Mouse (Mus musculus): ENCODE results near the gene Ddr1. TPM values are rescaled to one million over a fixed set of nuclear protein-coding genes. Genes with fewer than 3 reads are reported as not detected.
A peak's percentile ranks its signal among the peaks of the same experiment; 100 is the strongest.

Gene Ddr1
- polyA plus RNA-seq, 1 experiment from 2014 or later: 153 TPM

- 87% methylated on average over 13 of the region's 13 CpGs for WGBS
- no peak overlapping the region for H3K4me2 ChIP-seq
- no peak for ATAC-seq
- H3K27ac ChIP-seq: no peak overlapping the region; the same call in 1 of the 2 replicates
- H3K27me3 ChIP-seq: no peaks in the 10 kb centered on the region
- H3K9me3 ChIP-seq (replicated peaks): no peaks in the 10 kb centered on the region
- H3K36me3 ChIP-seq (ENCODE audit: poor library complexity, severe bottlenecking): peaks cover 77% of the 10 kb centered on the region
- H3K9ac ChIP-seq: no peak overlapping the region
- H3K4me1 ChIP-seq: peaks cover 12% of the 10 kb centered on the region; the same call in 1 of the 2 replicates
- no peak overlapping the region for H3K4me3 ChIP-seq
Observed at GRCm38 (mm10) chr17:35681986-35682385, 22.4 kb downstream of the Ddr1 start.

- no peak for ATAC-seq
- Histone ChIP-seq H3K9me3 (replicated peaks) (no peaks in the 10 kb centered on the region), H3K36me3 (ENCODE audit: poor library complexity, severe bottlenecking) (peaks cover 63% of the 10 kb centered on the region), H3K4me2 (no peak overlapping the region), H3K4me1 (peaks cover 5% of the 10 kb centered on the region; the same call in 1 of the 2 replicates), H3K9ac (no peak overlapping the region), H3K4me3 (no peak overlapping the region), H3K27me3 (no peaks in the 10 kb centered on the region), H3K27ac (no peak overlapping the region)
- 62% methylated on average over 6 of the region's 6 CpGs for WGBS
Observed at GRCm38 (mm10) chr17:35680591-35680990, 23.8 kb downstream of the Ddr1 start.

GRCm38 (mm10) chr17:35673416-35674035 lies 30.9 kb downstream of the Ddr1 start, which contains the start of gene Gtf2h4:
TSS of gene Gtf2h4 (minus strand) at chr17:35673739.
- Histone ChIP-seq H3K9ac (peak within 1 kb of the TSS; percentile 82), H3K36me3 (ENCODE audit: poor library complexity, severe bottlenecking) (peaks cover 16% of the 10 kb centered on the region; the same call in 1 of the 2 replicates), H3K4me1 (peaks cover 9% of the 10 kb centered on the region), H3K27me3 (no peaks in the 10 kb centered on the region), H3K27ac (0 out of 2 replicates have a peak within 1 kb of the TSS, but pooled peaks have one; percentile 35), H3K4me3 (peak within 1 kb of the TSS; percentile 66), H3K9me3 (replicated peaks) (no peaks in the 10 kb centered on the region), H3K4me2 (peak within 1 kb of the TSS; percentile 79)
- WGBS: 2% methylated on average over 23 of the region's 23 CpGs
- ATAC-seq: peak; percentile 99

- Histone ChIP-seq H3K27me3 (no peaks in the 10 kb centered on the region), H3K4me3 (peak overlapping the region; percentile 66; the same call in 1 of the 2 replicates), H3K36me3 (ENCODE audit: poor library complexity, severe bottlenecking) (peaks cover 16% of the 10 kb centered on the region; the same call in 1 of the 2 replicates), H3K4me1 (peaks cover 16% of the 10 kb centered on the region), H3K4me2 (peak overlapping the region; percentile 79), H3K27ac (no peak overlapping the region), H3K9me3 (replicated peaks) (no peaks in the 10 kb centered on the region), H3K9ac (no peak overlapping the region)
- WGBS: 93% methylated on average over 6 of the region's 6 CpGs
- ATAC-seq: no peak
Observed at GRCm38 (mm10) chr17:35672527-35672926, 31.9 kb downstream of the Ddr1 start.

GRCm38 (mm10) chr17:35671846-35672245 lies 32.6 kb downstream of the Ddr1 start:
- peaks cover 18% of the 10 kb centered on the region for H3K4me1 ChIP-seq
- WGBS: 89% methylated on average over 6 of the region's 6 CpGs

GRCm38 (mm10) chr17:35669731-35670130 lies 34.7 kb downstream of the Ddr1 start:
- WGBS: 92% methylated on average over 9 of the region's 9 CpGs
- H3K36me3 ChIP-seq (ENCODE audit: poor library complexity, severe bottlenecking): peaks cover 24% of the 10 kb centered on the region; the same call in 1 of the 2 replicates
- H3K27ac ChIP-seq: no peak overlapping the region
- no peak overlapping the region for H3K4me2 ChIP-seq
- peaks cover 29% of the 10 kb centered on the region for H3K4me1 ChIP-seq
- no peaks in the 10 kb centered on the region for H3K9me3 ChIP-seq (replicated peaks)
- no peak for ATAC-seq
- no peak overlapping the region for H3K9ac ChIP-seq
- H3K4me3 ChIP-seq: no peak overlapping the region
- H3K27me3 ChIP-seq: no peaks in the 10 kb centered on the region

More at GRCm38 (mm10) chr17:35671846-35672245, 32.6 kb downstream of the Ddr1 start:
- H3K27me3 ChIP-seq: no peaks in the 10 kb centered on the region
- peaks cover 16% of the 10 kb centered on the region; the same call in 1 of the 2 replicates for H3K36me3 ChIP-seq (ENCODE audit: poor library complexity, severe bottlenecking)
- H3K9me3 ChIP-seq (replicated peaks): no peaks in the 10 kb centered on the region
- no peak for ATAC-seq
- no peak overlapping the region for H3K4me2 ChIP-seq
- H3K4me3 ChIP-seq: no peak overlapping the region
- H3K9ac ChIP-seq: no peak overlapping the region
- no peak overlapping the region for H3K27ac ChIP-seq

GRCm38 (mm10) chr17:35667334-35668065 lies 36.9 kb downstream of the Ddr1 start, which contains the start of gene Vars2:
TSS of gene Vars2 (minus strand) at chr17:35667592.
- Histone ChIP-seq H3K9ac (peak within 1 kb of the TSS; percentile 86), H3K4me1 (peaks cover 20% of the 10 kb centered on the region), H3K4me3 (peak within 1 kb of the TSS; percentile 55), H3K9me3 (replicated peaks) (no peaks in the 10 kb centered on the region), H3K27me3 (no peaks in the 10 kb centered on the region), H3K36me3 (ENCODE audit: poor library complexity, severe bottlenecking) (peaks cover 44% of the 10 kb centered on the region), H3K4me2 (peak within 1 kb of the TSS; percentile 96), H3K27ac (peak within 1 kb of the TSS; percentile 76)
- ATAC-seq: peak; percentile 92
- WGBS: under 1% methylated on average over 61 of the region's 61 CpGs

- 5% methylated on average over 13 of the region's 13 CpGs for WGBS
- Histone ChIP-seq H3K27ac (peak overlapping the region; percentile 46), H3K4me1 (peaks cover 20% of the 10 kb centered on the region), H3K36me3 (ENCODE audit: poor library complexity, severe bottlenecking) (peaks cover 46% of the 10 kb centered on the region), H3K27me3 (no peaks in the 10 kb centered on the region), H3K9me3 (replicated peaks) (no peaks in the 10 kb centered on the region), H3K4me2 (peak overlapping the region; percentile 96), H3K9ac (peak overlapping the region; percentile 86), H3K4me3 (peak overlapping the region; percentile 55)
- ATAC-seq: peak; percentile 59
Observed at GRCm38 (mm10) chr17:35666851-35667256, 37.6 kb downstream of the Ddr1 start.

- Histone ChIP-seq H3K36me3 (ENCODE audit: poor library complexity, severe bottlenecking) (peaks cover 54% of the 10 kb centered on the region), H3K4me1 (peaks cover 20% of the 10 kb centered on the region), H3K27ac (no peak overlapping the region), H3K27me3 (no peaks in the 10 kb centered on the region), H3K4me3 (no peak overlapping the region), H3K9ac (peak overlapping the region; percentile 86; the same call in 1 of the 2 replicates), H3K9me3 (replicated peaks) (no peaks in the 10 kb centered on the region), H3K4me2 (peak overlapping the region; percentile 96)
- WGBS: 79% methylated on average over 17 of the region's 17 CpGs
- ATAC-seq: no peak
Observed at GRCm38 (mm10) chr17:35665957-35666515, 38.4 kb downstream of the Ddr1 start.

- 83% methylated on average over 2 of the region's 2 CpGs for WGBS
- H3K9ac ChIP-seq: no peak overlapping the region
- no peaks in the 10 kb centered on the region for H3K4me1 ChIP-seq
- no peaks in the 10 kb centered on the region for H3K9me3 ChIP-seq (replicated peaks)
- no peak for ATAC-seq
- H3K4me2 ChIP-seq: no peak overlapping the region
- H3K27ac ChIP-seq: no peak overlapping the region
- H3K27me3 ChIP-seq: no peaks in the 10 kb centered on the region
- no peak overlapping the region for H3K4me3 ChIP-seq
- H3K36me3 ChIP-seq (ENCODE audit: poor library complexity, severe bottlenecking): peaks cover 35% of the 10 kb centered on the region
Observed at GRCm38 (mm10) chr17:35653086-35653485, 51.3 kb downstream of the Ddr1 start.

GRCm38 (mm10) chr17:35649429-35649828 lies 55.0 kb downstream of the Ddr1 start:
- H3K4me1 ChIP-seq: no peaks in the 10 kb centered on the region
- no peak overlapping the region for H3K27ac ChIP-seq
- H3K4me3 ChIP-seq: no peak overlapping the region
- 72% methylated on average over 2 of the region's 2 CpGs for WGBS
- H3K9ac ChIP-seq: no peak overlapping the region
- H3K36me3 ChIP-seq (ENCODE audit: poor library complexity, severe bottlenecking): no peaks in the 10 kb centered on the region
- ATAC-seq: no peak
- no peak overlapping the region for H3K4me2 ChIP-seq
- H3K9me3 ChIP-seq (replicated peaks): no peaks in the 10 kb centered on the region
- H3K27me3 ChIP-seq: no peaks in the 10 kb centered on the region; the same call in 1 of the 2 replicates

All from forebrain, embryonic 13.5 days (tissue).